Mouse (Mus musculus): ENCODE measurements around the gene Prdm16.

GRCm38 (mm10) chr4:154639591-154640442 is 3.1 kb upstream of the Prdm16 start:
- TF ChIP-seq ZC3H11A (IDR thresholded peaks at IDR 0.05; ENCODE audit: borderline replicate concordance, low read depth, low read length) (no peak), ZNF384 (IDR thresholded peaks at IDR 0.05; ENCODE audit: low read depth, low read length) (no peak), HCFC1 (IDR thresholded peaks at IDR 0.05; ENCODE audit: borderline replicate concordance, insufficient read depth, low read length) (no peak)
